Mouse (Mus musculus) C2C12 (cell line): ENCODE data around the gene Msh5.

Experiments
- CTCF ChIP-seq: IDR thresholded peaks from one replicate; pipeline ENCODE4 v1.5.1; 2011; ENCODE audit not compliant: control insufficient read depth, insufficient read depth, insufficient read length
- MAX ChIP-seq: IDR thresholded peaks from one replicate; pipeline ENCODE4 v1.6.1; 2011; ENCODE audit warnings: mild to moderate bottlenecking, control low read depth

GRCm38 (mm10) chr17:35020551-35020950, 26.0 kb downstream of the Msh5 start:
- TF ChIP-seq CTCF = no peak
- TF ChIP-seq MAX = no peak
